Mouse (Mus musculus) hindbrain, embryonic 15.5 days (tissue): Measurements from ENCODE around the gene Pgm5. TPM values are rescaled to one million over a fixed set of nuclear protein-coding genes. Genes with fewer than 3 reads are reported as not detected.
A peak's percentile ranks its signal among the peaks of the same experiment; 100 is the strongest.

Experiments used
- ATAC-seq: fragments of 200-750 bp; cut with Nextera tagmentation; 2 replicates; pipeline ENCODE4 v1.8.0; 2017; ENCODE audit warnings: low read depth, moderate number of reproducible peaks, moderate TSS enrichment; ENCODE audit not compliant: low FRiP score
- H3K27ac ChIP-seq: fragments of 300-500 bp; sonication (generic); replicated peaks from 2 replicates; pipeline ENCODE4 v1.5.1; 2015; ENCODE audit warnings: mild to moderate bottlenecking, inconsistent platforms
- H3K27me3 ChIP-seq: fragments of 300-500 bp; sonication (generic); 2 replicates; pipeline ENCODE4 v1.6.1; 2015; ENCODE audit warnings: control low read depth, inconsistent platforms
- H3K36me3 ChIP-seq: fragments of 300-500 bp; sonication (generic); 2 replicates; pipeline ENCODE4 v1.6.1; 2015; ENCODE audit warnings: control low read depth, inconsistent platforms
- H3K4me1 ChIP-seq: fragments of 300-500 bp; sonication (generic); replicated peaks from 2 replicates; pipeline ENCODE4 v1.6.1; 2015; ENCODE audit warnings: control low read depth, inconsistent platforms
- H3K4me2 ChIP-seq: fragments of 300-500 bp; sonication (generic); 2 replicates; pipeline ENCODE4 v1.6.1; 2015; ENCODE audit warnings: moderate library complexity, mild to moderate bottlenecking, inconsistent platforms
- H3K4me3 ChIP-seq: fragments of 300-500 bp; sonication (generic); 2 replicates; pipeline ENCODE4 v1.5.1; 2015; ENCODE audit warnings: mild to moderate bottlenecking, inconsistent platforms
- H3K9ac ChIP-seq: fragments of 300-500 bp; sonication (generic); 2 replicates; pipeline ENCODE4 v1.6.1; 2015; ENCODE audit warnings: inconsistent platforms
- H3K9me3 ChIP-seq: fragments of 300-500 bp; sonication (generic); 2 replicates; pipeline ENCODE4 v1.6.1; 2016; ENCODE audit warnings: control low read depth, inconsistent platforms
- WGBS: fragments of 180-500 bp; shearing (Covaris S2); methylation state at CpG from one replicate; pipeline ENCODE4 v1.1.7; 2015; 5-methylcytosine and 5-hydroxymethylcytosine counted together
- polyA plus RNA-seq: library from polyadenylated mRNA; unstranded; fragments of >200 nt; fragmentation: Nextera tagmentation; extraction: Ambion mirVana; gene quantifications from 2 replicates; pipeline ENCODE4 v1.2.1, GENCODE M21; 2015

Gene Pgm5
- polyA plus RNA-seq, 1 experiment from 2014 or later: 1.2 TPM

DNA sequence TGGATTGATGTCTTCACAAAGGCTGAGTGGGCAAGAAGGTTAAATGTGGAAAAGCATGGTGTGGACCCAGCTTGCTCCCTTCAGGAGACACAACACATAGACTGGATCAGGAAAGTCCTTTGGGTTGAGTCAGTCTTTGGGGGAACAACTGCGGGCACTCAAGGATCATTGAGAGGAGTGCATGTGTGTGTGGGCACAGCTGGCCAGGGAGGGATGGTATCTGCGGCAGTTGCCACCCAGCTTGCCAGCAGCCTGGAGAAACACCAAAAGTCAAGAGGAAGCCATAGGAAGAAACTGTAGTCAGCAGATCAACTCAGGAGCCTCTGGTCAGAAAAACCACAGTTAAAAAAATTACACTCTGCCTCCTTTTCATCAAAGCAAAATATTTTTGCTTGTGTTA, 12.8 kb downstream of the Pgm5 start:
- Histone ChIP-seq H3K4me1 (peaks cover 20% of the 10 kb centered on the region), H3K27ac (no peak overlapping the region), H3K4me3 (no peak overlapping the region), H3K4me2 (no peak overlapping the region), H3K36me3 (no peaks in the 10 kb centered on the region), H3K9me3 (no peaks in the 10 kb centered on the region), H3K9ac (no peak overlapping the region), H3K27me3 (no peaks in the 10 kb centered on the region)
- ATAC-seq: no peak
- 84% methylated on average over 2 of the region's 2 CpGs for WGBS

DNA sequence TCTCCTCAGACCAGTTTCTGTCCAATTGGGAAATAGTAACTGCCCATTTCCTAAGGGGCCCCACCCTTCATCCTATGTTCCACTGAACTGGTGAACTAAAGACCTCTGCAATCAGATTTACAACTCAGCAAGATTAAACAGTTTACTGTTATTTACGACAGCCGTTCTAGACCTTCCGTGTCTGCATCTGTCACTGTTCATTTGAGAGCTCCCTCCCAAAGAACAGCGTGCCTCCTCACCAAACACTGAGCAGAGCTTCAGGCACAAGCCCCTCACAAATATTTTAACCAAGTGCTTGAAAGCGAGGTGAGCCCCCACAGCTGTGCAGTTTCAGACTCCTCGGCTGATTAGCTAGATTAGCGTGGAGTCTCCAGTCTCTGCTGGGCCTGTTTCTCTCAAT, 13.3 kb downstream of the Pgm5 start:
- Histone ChIP-seq H3K4me2 (no peak overlapping the region), H3K36me3 (no peaks in the 10 kb centered on the region), H3K9ac (no peak overlapping the region), H3K27me3 (no peaks in the 10 kb centered on the region), H3K4me3 (no peak overlapping the region), H3K9me3 (no peaks in the 10 kb centered on the region), H3K27ac (no peak overlapping the region), H3K4me1 (peaks cover 20% of the 10 kb centered on the region)
- 50% methylated on average over 7 of the region's 7 CpGs for WGBS
- ATAC-seq: no peak

- Histone ChIP-seq H3K4me2 (no peak overlapping the region), H3K9me3 (no peaks in the 10 kb centered on the region), H3K4me3 (no peak overlapping the region), H3K4me1 (peaks cover 12% of the 10 kb centered on the region), H3K27me3 (no peaks in the 10 kb centered on the region), H3K9ac (no peak overlapping the region), H3K27ac (0 out of 2 replicates have a peak overlapping the region, but pooled peaks have one; percentile 25), H3K36me3 (no peaks in the 10 kb centered on the region)
- 32% methylated on average over 7 of the region's 7 CpGs for WGBS
- ATAC-seq: peak; percentile 82
These were observed 16.6 kb downstream of the Pgm5 start for GRCm38 (mm10) chr19:24845007-24845546.

GRCm38 (mm10) chr19:24842080-24842479, 19.6 kb downstream of the Pgm5 start:
- no peak overlapping the region for H3K4me2 ChIP-seq
- H3K27ac ChIP-seq: no peak overlapping the region
- H3K9me3 ChIP-seq: no peaks in the 10 kb centered on the region
- H3K9ac ChIP-seq: no peak overlapping the region
- no peak for ATAC-seq
- no peaks in the 10 kb centered on the region for H3K36me3 ChIP-seq
- H3K4me3 ChIP-seq: no peak overlapping the region
- H3K27me3 ChIP-seq: no peaks in the 10 kb centered on the region
- peaks cover 12% of the 10 kb centered on the region for H3K4me1 ChIP-seq
- WGBS: 81% methylated on average over 3 of the region's 3 CpGs

- H3K27me3 ChIP-seq: no peaks in the 10 kb centered on the region
These were observed 37.1 kb downstream of the Pgm5 start for GRCm38 (mm10) chr19:24824517-24824916.

DNA sequence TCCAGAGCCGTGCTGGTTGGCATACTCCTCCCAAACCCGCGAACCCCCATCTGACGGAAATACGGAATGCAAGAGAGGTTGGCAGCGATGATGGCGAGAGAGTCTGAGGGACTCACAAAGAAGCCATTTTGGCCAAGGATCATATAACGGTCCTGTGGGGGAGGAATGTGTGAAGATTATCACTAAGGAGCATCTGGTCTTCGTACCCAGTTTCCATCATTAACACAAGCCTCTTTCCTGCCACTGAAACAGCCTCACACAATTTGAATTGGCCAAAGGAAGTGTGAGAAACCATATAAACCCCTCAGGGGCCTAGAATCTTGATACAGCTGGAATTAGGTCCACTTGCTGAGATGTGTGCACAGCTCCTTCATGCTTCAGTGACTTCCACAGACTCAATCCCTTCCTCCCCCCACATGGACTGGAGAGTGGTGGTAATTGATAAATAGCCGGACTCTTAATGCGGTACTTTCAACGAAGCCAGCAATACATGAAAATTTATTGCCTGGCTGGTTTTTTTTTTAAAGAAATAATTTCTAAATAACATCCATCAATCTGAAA, 45.9 kb downstream of the Pgm5 start:
- no peak overlapping the region for H3K4me3 ChIP-seq
- no peak overlapping the region for H3K9ac ChIP-seq
- no peak overlapping the region for H3K27ac ChIP-seq
- H3K36me3 ChIP-seq: no peaks in the 10 kb centered on the region
- no peaks in the 10 kb centered on the region for H3K9me3 ChIP-seq
- H3K4me2 ChIP-seq: no peak overlapping the region
- WGBS: 72% methylated on average over 12 of the region's 12 CpGs
- ATAC-seq: no peak
- 0 out of 2 replicates have a peak, but pooled peaks cover 7% of the 10 kb centered on the region for H3K27me3 ChIP-seq
- 0 out of 2 replicates have a peak, but pooled peaks cover 4% of the 10 kb centered on the region for H3K4me1 ChIP-seq

More at GRCm38 (mm10) chr19:24824517-24824916, 37.1 kb downstream of the Pgm5 start:
- H3K36me3 ChIP-seq: no peaks in the 10 kb centered on the region
- H3K4me2 ChIP-seq: no peak overlapping the region
- H3K9me3 ChIP-seq: no peaks in the 10 kb centered on the region
- no peak overlapping the region for H3K9ac ChIP-seq
- 89% methylated on average over 4 of the region's 4 CpGs for WGBS
- ATAC-seq: no peak
- no peak overlapping the region for H3K27ac ChIP-seq
- no peaks in the 10 kb centered on the region for H3K4me1 ChIP-seq
- H3K4me3 ChIP-seq: no peak overlapping the region

GRCm38 (mm10) chr19:24812861-24813293, 48.8 kb downstream of the Pgm5 start:
- Histone ChIP-seq H3K27ac (no peak overlapping the region), H3K9ac (no peak overlapping the region), H3K27me3 (peaks cover 12% of the 10 kb centered on the region; the same call in 1 of the 2 replicates), H3K4me1 (0 out of 2 replicates have a peak, but pooled peaks cover 4% of the 10 kb centered on the region), H3K4me2 (no peak overlapping the region), H3K4me3 (no peak overlapping the region), H3K9me3 (no peaks in the 10 kb centered on the region), H3K36me3 (no peaks in the 10 kb centered on the region)
- WGBS: 27% methylated on average over 8 of the region's 8 CpGs
- peak; percentile 66 for ATAC-seq

- no peaks in the 10 kb centered on the region for H3K36me3 ChIP-seq
- H3K9me3 ChIP-seq: no peaks in the 10 kb centered on the region
- no peak overlapping the region for H3K27ac ChIP-seq
- peaks cover 12% of the 10 kb centered on the region; the same call in 1 of the 2 replicates for H3K27me3 ChIP-seq
- ATAC-seq: no peak
- H3K4me3 ChIP-seq: no peak overlapping the region
- WGBS: 32% methylated on average over 7 of the region's 7 CpGs
- H3K4me1 ChIP-seq: 0 out of 2 replicates have a peak, but pooled peaks cover 4% of the 10 kb centered on the region
- no peak overlapping the region for H3K9ac ChIP-seq
- no peak overlapping the region for H3K4me2 ChIP-seq
These were observed 49.4 kb downstream of the Pgm5 start for GRCm38 (mm10) chr19:24812106-24812810.

DNA sequence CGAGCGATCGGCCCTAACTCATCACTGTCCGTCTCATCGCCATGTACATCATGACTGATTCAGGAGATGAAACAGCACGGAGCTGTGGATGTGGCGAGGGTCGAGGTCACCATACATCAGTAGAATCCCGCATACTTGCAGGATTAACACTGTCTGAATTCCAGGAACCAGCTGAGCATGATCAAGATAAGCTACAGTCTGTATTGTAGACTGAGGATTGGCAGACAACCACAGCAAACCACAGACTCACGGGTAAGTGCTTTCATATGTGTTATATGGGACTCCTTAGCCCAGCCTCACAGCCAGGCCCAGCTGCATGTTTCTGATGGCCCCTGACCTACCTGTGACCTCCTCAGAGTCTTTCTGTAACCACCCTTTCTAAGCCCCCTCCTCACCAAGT, 50.2 kb downstream of the Pgm5 start:
- Histone ChIP-seq H3K9me3 (no peaks in the 10 kb centered on the region), H3K4me1 (0 out of 2 replicates have a peak, but pooled peaks cover 4% of the 10 kb centered on the region), H3K4me2 (no peak overlapping the region), H3K27me3 (peaks cover 12% of the 10 kb centered on the region; the same call in 1 of the 2 replicates), H3K27ac (no peak overlapping the region), H3K36me3 (no peaks in the 10 kb centered on the region), H3K9ac (no peak overlapping the region), H3K4me3 (no peak overlapping the region)
- ATAC-seq: no peak
- WGBS: 77% methylated on average over 10 of the region's 10 CpGs

DNA sequence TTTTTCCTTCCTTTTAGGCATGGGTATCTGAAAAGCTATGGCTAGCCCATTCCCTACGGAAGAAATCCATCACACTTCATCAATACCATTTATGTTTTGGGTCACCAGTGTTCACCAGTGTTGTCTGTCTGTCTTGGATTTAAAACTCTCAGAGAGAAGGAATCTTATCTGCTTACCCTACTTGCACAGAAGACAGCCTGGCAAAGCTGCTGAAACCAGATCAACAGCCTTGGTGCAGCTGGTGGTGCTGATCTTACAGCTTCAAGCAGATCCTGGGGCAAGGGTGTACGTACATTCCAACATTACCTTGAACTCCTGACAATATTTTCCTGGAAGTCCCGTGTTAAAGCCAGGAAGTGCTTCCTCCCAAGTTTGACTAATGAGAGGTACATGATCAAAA, 55.6 kb downstream of the Pgm5 start:
- Histone ChIP-seq H3K27ac (no peak overlapping the region), H3K36me3 (no peaks in the 10 kb centered on the region), H3K4me2 (no peak overlapping the region), H3K4me1 (no peaks in the 10 kb centered on the region), H3K4me3 (no peak overlapping the region), H3K27me3 (peaks cover 6% of the 10 kb centered on the region; the same call in 1 of the 2 replicates), H3K9me3 (no peaks in the 10 kb centered on the region), H3K9ac (no peak overlapping the region)
- WGBS: 87% methylated on average over 3 of the region's 3 CpGs
- ATAC-seq: no peak

DNA sequence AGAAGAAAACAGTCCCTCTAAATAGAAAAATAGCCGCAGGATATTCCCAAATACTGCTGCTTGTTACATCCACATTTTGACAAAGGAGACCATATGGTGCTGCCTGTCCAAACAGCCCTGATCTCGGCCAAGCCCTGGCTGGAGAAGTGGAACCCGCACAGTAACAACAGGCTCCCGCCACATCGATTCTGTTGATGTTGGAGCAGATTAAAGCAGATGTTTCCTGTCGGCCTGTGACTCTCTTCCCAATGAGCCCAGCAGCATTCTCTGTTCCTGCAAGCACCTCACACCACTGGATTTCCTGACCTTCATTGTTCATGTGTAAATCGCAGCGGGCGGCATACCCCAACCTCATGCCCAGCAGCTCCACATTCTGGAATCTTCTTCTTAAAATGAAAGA, 64.0 kb downstream of the Pgm5 start:
- 63% methylated on average over 9 of the region's 9 CpGs for WGBS
- H3K4me1 ChIP-seq: no peaks in the 10 kb centered on the region; the same call in 1 of the 2 replicates
- no peaks in the 10 kb centered on the region for H3K9me3 ChIP-seq
- no peaks in the 10 kb centered on the region for H3K36me3 ChIP-seq
- H3K4me3 ChIP-seq: no peak overlapping the region
- H3K27me3 ChIP-seq: no peaks in the 10 kb centered on the region
- no peak overlapping the region for H3K27ac ChIP-seq
- H3K9ac ChIP-seq: no peak overlapping the region
- ATAC-seq: no peak
- H3K4me2 ChIP-seq: no peak overlapping the region

DNA sequence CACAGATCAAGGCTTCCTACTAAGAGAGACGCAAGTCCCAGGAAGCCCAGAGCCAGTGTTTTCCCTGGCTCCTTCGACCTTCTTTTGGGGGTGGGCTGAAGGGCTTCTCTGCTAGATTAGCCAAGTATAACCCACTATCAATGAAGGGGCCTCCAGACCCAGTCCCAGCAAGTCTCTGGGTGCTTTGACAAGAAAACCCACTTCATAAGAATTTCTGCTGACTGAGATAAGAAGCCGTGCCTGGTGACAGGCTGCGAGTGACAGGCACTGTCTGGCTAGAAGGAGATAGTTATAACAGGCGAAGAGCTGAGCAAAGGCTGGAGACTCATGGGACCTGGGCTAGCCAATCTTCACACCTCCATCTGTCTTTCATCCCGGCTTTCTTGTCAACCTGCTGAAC, 67.3 kb downstream of the Pgm5 start:
- Histone ChIP-seq H3K4me3 (no peak overlapping the region), H3K27ac (no peak overlapping the region), H3K4me1 (no peaks in the 10 kb centered on the region; the same call in 1 of the 2 replicates), H3K27me3 (no peaks in the 10 kb centered on the region), H3K4me2 (no peak overlapping the region), H3K9ac (no peak overlapping the region), H3K9me3 (no peaks in the 10 kb centered on the region), H3K36me3 (no peaks in the 10 kb centered on the region)
- WGBS: 72% methylated on average over 6 of the region's 6 CpGs
- ATAC-seq: no peak
